Mouse (Mus musculus) heart, embryonic 12.5 days (tissue): ENCODE measurements around the gene Prr3. TPM values are rescaled to one million over a fixed set of nuclear protein-coding genes. Genes with fewer than 3 reads are reported as not detected.
A peak's percentile ranks its signal among the peaks of the same experiment; 100 is the strongest.
"Not testable (repeated sequence)": the region's sequence is repeated elsewhere in the genome, so short reads cannot be mapped to it uniquely, and the experiment has no call there.

ENCODE experiments used
- ATAC-seq: fragments of 200-750 bp; cut with Nextera tagmentation; 2 replicates; pipeline ENCODE4 v1.8.0; 2017; ENCODE audit warnings: moderate TSS enrichment, moderate library complexity; ENCODE audit not compliant: insufficient number of reproducible peaks, low FRiP score
- H3K27ac ChIP-seq: fragments of 300-500 bp; sonication (generic); 2 replicates; pipeline ENCODE4 v1.5.1; 2016; ENCODE audit warnings: mild to moderate bottlenecking, moderate library complexity; ENCODE audit not compliant: poor library complexity, severe bottlenecking
- H3K27me3 ChIP-seq: fragments of 300-500 bp; sonication (generic); replicated peaks from 2 replicates; pipeline ENCODE4 v1.6.1; 2016; ENCODE audit warnings: mild to moderate bottlenecking, moderate library complexity
- H3K36me3 ChIP-seq: fragments of 300-500 bp; sonication (generic); 2 replicates; pipeline ENCODE4 v1.6.1; 2016; ENCODE audit warnings: mild to moderate bottlenecking, moderate library complexity
- H3K4me1 ChIP-seq: fragments of 300-500 bp; sonication (generic); replicated peaks from 2 replicates; pipeline ENCODE4 v1.6.1; 2016; ENCODE audit warnings: mild to moderate bottlenecking
- H3K4me2 ChIP-seq: fragments of 300-500 bp; sonication (generic); 2 replicates; pipeline ENCODE4 v1.6.1; 2016; ENCODE audit warnings: mild to moderate bottlenecking, moderate library complexity
- H3K4me3 ChIP-seq: fragments of 300-500 bp; sonication (generic); 2 replicates; pipeline ENCODE4 v1.5.1; 2016; ENCODE audit warnings: mild to moderate bottlenecking
- H3K9ac ChIP-seq: fragments of 300-500 bp; sonication (generic); 2 replicates; pipeline ENCODE4 v1.6.1; 2016; ENCODE audit warnings: mild to moderate bottlenecking, moderate library complexity
- H3K9me3 ChIP-seq: fragments of 300-500 bp; sonication (generic); replicated peaks from 2 replicates; pipeline ENCODE4 v1.6.1; 2016; ENCODE audit warnings: mild to moderate bottlenecking, moderate library complexity
- WGBS: fragments of 180-500 bp; shearing (Covaris S2); methylation state at CpG from one replicate; pipeline ENCODE4 v1.1.7; 2016; 5-methylcytosine and 5-hydroxymethylcytosine counted together
- polyA plus RNA-seq: library from polyadenylated mRNA; unstranded; fragments of >200 nt; fragmentation: Nextera tagmentation; extraction: Ambion mirVana; gene quantifications from 2 replicates; pipeline ENCODE4 v1.2.1, GENCODE M21; 2016

Gene Prr3
- polyA plus RNA-seq, 1 experiment from 2014 or later, result 17.6 TPM

- Histone ChIP-seq H3K36me3 (peaks cover 47% of the 10 kb centered on the region), H3K9ac (peak overlapping the region; percentile 86), H3K4me2 (peak overlapping the region; percentile 70), H3K27me3 (no peaks in the 10 kb centered on the region), H3K4me3 (peak overlapping the region; percentile 79), H3K4me1 (peaks cover 16% of the 10 kb centered on the region), H3K9me3 (no peaks in the 10 kb centered on the region), H3K27ac (peak overlapping the region; percentile 96)
- under 1% methylated on average over 39 of the region's 41 CpGs for WGBS
- ATAC-seq, result peak; percentile 59
These were observed 1.1 kb downstream of the Prr3 start for GRCm38 (mm10) chr17:35978811-35979400.

- Histone ChIP-seq H3K4me1 (peaks cover 17% of the 10 kb centered on the region), H3K27ac (no peak overlapping the region), H3K4me3 (no peak overlapping the region), H3K4me2 (no peak overlapping the region), H3K36me3 (peaks cover 39% of the 10 kb centered on the region), H3K27me3 (no peaks in the 10 kb centered on the region), H3K9me3 (no peaks in the 10 kb centered on the region), H3K9ac (no peak overlapping the region)
- 59% methylated on average over 1 of the region's 1 CpGs for WGBS
- ATAC-seq, result no peak
These were observed 7.9 kb downstream of the Prr3 start for GRCm38 (mm10) chr17:35972131-35972530.

GRCm38 (mm10) chr17:35969418-35970389 is 10.3 kb downstream of the Prr3 start, which contains the start of gene Abcf1:
Abcf1 (minus strand) TSS chr17:35969761.
- H3K9ac ChIP-seq, result peak within 1 kb of the TSS; percentile 74
- peaks cover 17% of the 10 kb centered on the region for H3K4me1 ChIP-seq
- no peaks in the 10 kb centered on the region for H3K9me3 ChIP-seq
- peaks cover 35% of the 10 kb centered on the region for H3K36me3 ChIP-seq
- no peaks in the 10 kb centered on the region for H3K27me3 ChIP-seq
- ATAC-seq, result peak; percentile 99
- H3K4me3 ChIP-seq, result peak within 1 kb of the TSS; percentile 66
- H3K27ac ChIP-seq, result peak within 1 kb of the TSS; percentile 78
- H3K4me2 ChIP-seq, result peak within 1 kb of the TSS; percentile 84
- WGBS, result under 1% methylated on average over 68 of the region's 68 CpGs

DNA sequence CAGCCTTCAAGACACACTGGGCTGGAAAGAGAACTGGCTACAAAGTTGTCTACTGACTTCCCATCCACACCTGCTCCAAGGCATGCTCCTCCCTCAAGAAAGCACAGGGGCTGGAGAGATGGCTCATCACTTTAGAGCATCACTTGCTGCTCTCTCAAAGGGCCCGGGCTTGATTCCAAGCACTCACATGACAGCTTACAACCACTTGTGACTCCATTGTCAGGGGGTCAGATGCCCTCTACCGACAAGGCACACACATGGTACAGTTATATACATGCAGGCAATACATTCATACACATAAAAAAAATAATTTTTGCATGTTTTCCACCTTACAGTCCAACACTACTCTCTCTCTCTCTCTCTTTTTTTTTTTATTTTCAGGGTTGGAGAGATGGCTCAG is 12.4 kb downstream of the Prr3 start:
- 89% methylated on average over 2 of the region's 2 CpGs for WGBS
- Histone ChIP-seq H3K4me2 (no peak overlapping the region), H3K27ac (no peak overlapping the region), H3K27me3 (no peaks in the 10 kb centered on the region), H3K4me1 (peaks cover 17% of the 10 kb centered on the region), H3K36me3 (peaks cover 36% of the 10 kb centered on the region), H3K4me3 (no peak overlapping the region), H3K9ac (no peak overlapping the region), H3K9me3 (no peaks in the 10 kb centered on the region)
- no peak for ATAC-seq

DNA sequence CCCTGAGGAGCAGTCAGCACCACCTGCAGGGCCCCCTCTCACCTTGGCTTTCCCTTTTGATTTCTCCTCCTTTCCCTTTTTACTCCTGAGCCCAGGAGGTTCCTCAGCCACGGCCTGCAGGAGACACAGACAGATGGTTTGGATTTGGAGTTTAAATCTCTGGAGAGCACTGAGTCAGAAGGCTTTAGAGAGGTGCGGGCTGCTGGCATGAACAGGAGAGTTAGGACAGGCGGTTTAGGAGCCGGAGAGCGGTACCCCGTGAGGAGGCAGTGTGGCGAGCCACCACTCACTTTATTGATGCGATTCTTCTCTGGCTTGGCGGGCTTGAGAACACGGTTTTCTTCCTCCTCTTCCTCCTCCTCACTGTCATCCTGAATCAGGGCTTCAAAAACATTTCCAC is 16.8 kb downstream of the Prr3 start:
- peaks cover 74% of the 10 kb centered on the region for H3K36me3 ChIP-seq
- H3K9me3 ChIP-seq, result no peaks in the 10 kb centered on the region
- 94% methylated on average over 10 of the region's 10 CpGs for WGBS

DNA sequence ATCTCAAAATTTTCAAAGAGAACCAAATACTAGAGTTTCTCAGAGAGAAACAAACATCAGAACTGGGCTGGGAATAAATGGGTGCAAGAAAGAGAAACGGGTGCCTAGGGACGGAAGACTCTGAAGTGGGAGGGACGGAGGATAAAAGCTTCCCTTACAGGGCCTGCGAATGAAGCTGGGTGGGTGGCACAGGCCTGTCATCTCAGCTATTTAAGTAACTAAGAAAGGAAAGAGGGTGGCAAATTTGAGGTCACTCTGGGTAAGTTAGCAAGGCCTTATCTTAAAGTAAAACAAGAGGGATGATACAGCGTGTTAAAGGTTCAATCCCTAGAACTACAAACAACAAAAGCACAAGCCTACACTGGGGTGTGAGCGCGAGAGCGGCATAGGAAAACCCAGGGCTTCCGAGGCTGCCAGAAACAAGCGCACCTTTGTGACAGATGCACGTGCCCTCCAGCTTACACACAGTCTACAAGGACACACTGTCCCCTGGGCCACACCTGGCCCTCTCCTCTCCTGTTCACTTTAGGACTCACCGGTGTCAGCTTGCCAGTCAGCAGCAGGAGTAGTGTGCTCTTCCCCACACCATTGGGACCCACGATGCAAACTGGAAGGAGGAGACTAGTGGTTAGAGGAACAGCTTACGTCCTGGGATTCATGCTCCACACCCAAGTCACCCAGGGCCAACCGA is 21.4 kb downstream of the Prr3 start:
- Histone ChIP-seq H3K9me3 (no peaks in the 10 kb centered on the region), H3K4me1 (no peaks in the 10 kb centered on the region), H3K36me3 (peaks cover 88% of the 10 kb centered on the region), H3K9ac (no peak overlapping the region), H3K27me3 (no peaks in the 10 kb centered on the region), H3K4me2 (no peak overlapping the region), H3K27ac (no peak overlapping the region), H3K4me3 (no peak overlapping the region)
- WGBS, result 93% methylated on average over 15 of the region's 15 CpGs
- ATAC-seq, result no peak

More for the DNA sequence above, 16.8 kb downstream of the Prr3 start:
- Histone ChIP-seq H3K4me1 (peaks cover 7% of the 10 kb centered on the region; the same call in 1 of the 2 replicates), H3K9ac (no peak overlapping the region), H3K4me3 (no peak overlapping the region), H3K27ac (no peak overlapping the region), H3K4me2 (no peak overlapping the region), H3K27me3 (no peaks in the 10 kb centered on the region)
- no peak for ATAC-seq

DNA sequence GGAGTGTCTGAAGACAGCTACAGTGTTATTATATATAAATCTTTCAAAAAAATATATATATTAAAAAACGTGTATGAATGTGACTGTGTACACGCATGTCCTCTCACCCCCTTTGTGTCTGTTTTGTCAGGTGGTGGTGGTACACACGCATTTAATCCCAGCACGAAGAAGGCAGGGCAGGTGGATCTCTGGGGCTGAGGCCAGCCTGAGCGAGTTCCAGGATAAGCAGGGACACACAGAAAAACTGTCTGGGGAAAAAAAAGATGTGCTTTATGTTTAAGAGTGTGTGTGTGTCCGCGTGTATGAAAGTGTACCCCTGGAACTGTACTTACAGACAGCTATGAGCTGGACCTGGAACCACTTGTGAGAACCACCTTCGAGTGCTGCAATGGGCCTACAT is 25.4 kb downstream of the Prr3 start:
- no peak overlapping the region for H3K27ac ChIP-seq
- WGBS, result 76% methylated on average over 8 of the region's 8 CpGs
- H3K4me3 ChIP-seq, result no peak overlapping the region
- no peak for ATAC-seq
- no peak overlapping the region for H3K4me2 ChIP-seq
- H3K36me3 ChIP-seq, result peaks cover 48% of the 10 kb centered on the region
- H3K9me3 ChIP-seq, result no peaks in the 10 kb centered on the region
- H3K4me1 ChIP-seq, result no peaks in the 10 kb centered on the region
- no peaks in the 10 kb centered on the region for H3K27me3 ChIP-seq
- no peak overlapping the region for H3K9ac ChIP-seq

GRCm38 (mm10) chr17:35952559-35952958 is 27.5 kb downstream of the Prr3 start:
- not testable (repeated sequence) for H3K4me2 ChIP-seq, H3K9ac ChIP-seq, H3K9me3 ChIP-seq, H3K27ac ChIP-seq, H3K4me1 ChIP-seq, ATAC-seq, H3K27me3 ChIP-seq, H3K4me3 ChIP-seq
- H3K36me3 ChIP-seq, result peaks cover 27% of the 10 kb centered on the region
- WGBS, result 84% methylated on average over 3 of the region's 3 CpGs

- not testable (repeated sequence) for ATAC-seq, H3K9ac ChIP-seq, H3K4me1 ChIP-seq, H3K4me3 ChIP-seq, H3K9me3 ChIP-seq, H3K27ac ChIP-seq, H3K27me3 ChIP-seq, H3K4me2 ChIP-seq
- peaks cover 11% of the 10 kb centered on the region for H3K36me3 ChIP-seq
These were observed 29.1 kb downstream of the Prr3 start for GRCm38 (mm10) chr17:35950946-35951345.

DNA sequence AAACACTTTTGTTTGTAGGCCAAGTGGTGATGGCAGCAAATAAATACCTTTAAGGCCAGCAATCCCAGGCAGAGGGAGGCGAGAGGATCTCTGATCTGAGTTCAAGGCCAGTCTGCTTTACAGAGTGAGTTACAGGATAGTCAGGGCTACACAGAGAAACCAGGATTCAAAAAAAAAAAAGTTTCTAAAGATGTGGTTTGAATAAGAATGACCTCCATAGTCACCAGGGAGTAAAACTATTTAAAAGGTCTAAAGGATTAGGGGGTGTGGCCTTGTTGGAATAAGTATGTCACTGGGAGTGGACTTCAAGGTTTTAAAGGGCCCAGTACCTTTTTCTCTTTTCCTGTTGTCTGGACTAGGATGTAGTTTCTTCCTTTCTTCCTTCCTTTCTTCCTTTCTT is 40.1 kb downstream of the Prr3 start:
- WGBS, result 62% methylated on average over 1 of the region's 1 CpGs
- peaks cover 2% of the 10 kb centered on the region; the same call in 1 of the 2 replicates for H3K9me3 ChIP-seq

DNA sequence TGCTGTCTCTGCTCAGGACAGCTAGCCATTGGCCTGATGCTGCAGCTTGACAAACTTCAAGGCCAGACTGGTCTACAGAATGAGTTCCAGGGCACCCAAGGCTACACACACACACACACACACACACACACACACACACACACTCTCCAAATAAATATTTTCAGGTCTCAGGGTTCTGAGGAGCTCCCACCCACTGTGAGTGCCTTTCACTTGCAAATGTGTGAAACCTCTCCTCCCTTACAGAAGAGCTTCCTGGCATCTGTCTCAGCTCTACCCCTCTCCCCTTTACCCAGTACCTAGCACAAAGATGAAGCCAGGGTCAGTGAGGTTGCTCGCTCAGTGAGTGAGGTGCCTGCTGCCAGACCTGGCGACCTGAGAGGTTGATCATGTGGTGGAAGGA is 40.9 kb downstream of the Prr3 start:
- Histone ChIP-seq H3K27ac (no peak overlapping the region), H3K27me3 (no peaks in the 10 kb centered on the region), H3K9me3 (peaks cover 2% of the 10 kb centered on the region; the same call in 1 of the 2 replicates), H3K9ac (no peak overlapping the region), H3K36me3 (no peaks in the 10 kb centered on the region), H3K4me3 (no peak overlapping the region), H3K4me1 (no peaks in the 10 kb centered on the region), H3K4me2 (no peak overlapping the region)
- WGBS, result 49% methylated on average over 2 of the region's 2 CpGs
- ATAC-seq, result no peak

More for the DNA sequence above, 40.1 kb downstream of the Prr3 start:
- Histone ChIP-seq H3K9ac (no peak overlapping the region), H3K27me3 (no peaks in the 10 kb centered on the region), H3K4me1 (no peaks in the 10 kb centered on the region), H3K27ac (no peak overlapping the region), H3K4me3 (no peak overlapping the region), H3K36me3 (no peaks in the 10 kb centered on the region), H3K4me2 (no peak overlapping the region)
- ATAC-seq, result no peak
